Mouse (Mus musculus): ENCODE data around the gene Ifitm7.
"Not testable (repeated sequence)": the region's sequence is repeated elsewhere in the genome, so short reads cannot be mapped to it uniquely, and the experiment has no call there.

Gene Ifitm7

GRCm38 (mm10) chr16:13977026-13977425 lies 9.7 kb downstream of the Ifitm7 start:
- DNase-seq (ENCODE audit: low spot score), result not testable (repeated sequence)

- DNase-seq (ENCODE audit: low spot score), result not testable (repeated sequence)
Measured at GRCm38 (mm10) chr16:13976358-13976896, 10.3 kb downstream of the Ifitm7 start.

GRCm38 (mm10) chr16:13972051-13972450 lies 14.6 kb downstream of the Ifitm7 start:
- no peak for DNase-seq (ENCODE audit: low spot score)

- DNase-seq (ENCODE audit: low spot score), result no peak
Measured at GRCm38 (mm10) chr16:13969096-13969495, 17.6 kb downstream of the Ifitm7 start.

- DNase-seq (ENCODE audit: low spot score), result no peak
Measured at GRCm38 (mm10) chr16:13962053-13962452, 24.6 kb downstream of the Ifitm7 start.

- DNase-seq (ENCODE audit: low spot score), result no peak
Measured at GRCm38 (mm10) chr16:13951245-13951644, 35.4 kb downstream of the Ifitm7 start.

GRCm38 (mm10) chr16:13946306-13946705 lies 40.4 kb downstream of the Ifitm7 start:
- DNase-seq (ENCODE audit: low spot score), result no peak

GRCm38 (mm10) chr16:13945153-13945552 lies 41.5 kb downstream of the Ifitm7 start:
- DNase-seq (ENCODE audit: low spot score), result no peak

- DNase-seq (ENCODE audit: low spot score), result no peak
Measured at GRCm38 (mm10) chr16:13944752-13945151, 41.9 kb downstream of the Ifitm7 start.

- DNase-seq (ENCODE audit: low spot score), result no peak
Measured at GRCm38 (mm10) chr16:13944178-13944577, 42.5 kb downstream of the Ifitm7 start.

- no peak for DNase-seq (ENCODE audit: low spot score)
Measured at GRCm38 (mm10) chr16:13940847-13941395, 45.8 kb downstream of the Ifitm7 start.

- DNase-seq (ENCODE audit: low spot score), result peak; percentile 84
Measured at GRCm38 (mm10) chr16:13940139-13940846, 46.4 kb downstream of the Ifitm7 start.

Measured in layer of hippocampus, adult 11-12 months (tissue).